Mouse (Mus musculus): ENCODE results near the gene Cnnm4.

- TF ChIP-seq CTCF (IDR thresholded peaks at IDR 0.05; ENCODE audit: insufficient read depth, low read length) (no peak), POLR2A (IDR thresholded peaks at IDR 0.05; ENCODE audit: borderline replicate concordance, extremely low read depth, low read depth, low read length) (no peak)
Observed at GRCm38 (mm10) chr1:36528351-36528750, 56.9 kb downstream of the Cnnm4 start.

Data from lung, adult 2 months (tissue).